Mouse (Mus musculus) forebrain, postnatal 0 days (tissue): Measurements from ENCODE around the gene Pkd2. TPM values are rescaled to one million over a fixed set of nuclear protein-coding genes. Genes with fewer than 3 reads are reported as not detected.
A peak's percentile ranks its signal among the peaks of the same experiment; 100 is the strongest.

Source experiments
- ATAC-seq: fragments of 200-750 bp; cut with Nextera tagmentation; 2 replicates; pipeline ENCODE4 v1.8.0; 2017; ENCODE audit warnings: mild to moderate bottlenecking, moderate library complexity
- DNase-seq: peaks from one replicate; pipeline ENCODE4 v3.0.0-alpha.2; 2015
- H3K27ac ChIP-seq: fragments of 300-500 bp; sonication (generic); 2 replicates; pipeline ENCODE4 v1.5.1; 2014; ENCODE audit warnings: low read depth, mild to moderate bottlenecking, antibody characterized with exemption, low read length, moderate library complexity, mixed read lengths
- H3K27me3 ChIP-seq: fragments of 300-500 bp; sonication (generic); 2 replicates; pipeline ENCODE4 v1.6.1; 2014; ENCODE audit warnings: mild to moderate bottlenecking, low read length, mixed read lengths; ENCODE audit not compliant: insufficient read depth
- H3K36me3 ChIP-seq: fragments of 300-500 bp; sonication (generic); 2 replicates; pipeline ENCODE4 v1.6.1; 2014; ENCODE audit warnings: mild to moderate bottlenecking, moderate library complexity; ENCODE audit not compliant: insufficient read depth
- H3K4me1 ChIP-seq: fragments of 300-500 bp; sonication (generic); 2 replicates; pipeline ENCODE4 v1.6.1; 2014; ENCODE audit warnings: antibody characterized with exemption; ENCODE audit not compliant: insufficient read depth
- H3K4me2 ChIP-seq: fragments of 300-500 bp; sonication (generic); 2 replicates; pipeline ENCODE4 v1.6.1; 2014; ENCODE audit warnings: low read depth, mild to moderate bottlenecking, moderate library complexity
- H3K4me3 ChIP-seq: fragments of 300-500 bp; sonication (generic); 2 replicates; pipeline ENCODE4 v1.5.1; 2014; ENCODE audit warnings: low read depth, low read length, mixed read lengths
- H3K9ac ChIP-seq: fragments of 300-500 bp; sonication (generic); 2 replicates; pipeline ENCODE4 v1.6.1; 2014; ENCODE audit warnings: mild to moderate bottlenecking
- H3K9me3 ChIP-seq: fragments of 300-500 bp; sonication (generic); 2 replicates; pipeline ENCODE4 v1.6.1; 2016; ENCODE audit warnings: low read length
- CTCF ChIP-seq: sonication (generic); IDR thresholded peaks from 2 replicates; pipeline ENCODE4 v1.5.1; 2016; ENCODE audit warnings: antibody characterized with exemption, control low read depth, low read depth
- WGBS: fragments of 180-500 bp; shearing (Covaris S2); extraction: QIAGEN DNeasy Blood & Tissue Kit; methylation state at CpG from one replicate; pipeline ENCODE4 v1.1.7; 2014; 5-methylcytosine and 5-hydroxymethylcytosine counted together
- polyA plus RNA-seq: library from polyadenylated mRNA; unstranded; fragments of >200 nt; fragmentation: Nextera tagmentation; extraction: Ambion mirVana; gene quantifications from 2 replicates; pipeline ENCODE4 v1.2.1, GENCODE M21; 2015
- total RNA-seq: library from RNA; depleted of rRNA; stranded (reverse); fragments of >200 nt; gene quantifications from 2 replicates; pipeline ENCODE4 v1.2.3, GENCODE M21; 2014; rRNA removed

Gene Pkd2
- total RNA-seq (19.8 and 25.4 TPM in 2 replicates), polyA plus RNA-seq (4.0 and 6.2 TPM in 2 replicates)

DNA sequence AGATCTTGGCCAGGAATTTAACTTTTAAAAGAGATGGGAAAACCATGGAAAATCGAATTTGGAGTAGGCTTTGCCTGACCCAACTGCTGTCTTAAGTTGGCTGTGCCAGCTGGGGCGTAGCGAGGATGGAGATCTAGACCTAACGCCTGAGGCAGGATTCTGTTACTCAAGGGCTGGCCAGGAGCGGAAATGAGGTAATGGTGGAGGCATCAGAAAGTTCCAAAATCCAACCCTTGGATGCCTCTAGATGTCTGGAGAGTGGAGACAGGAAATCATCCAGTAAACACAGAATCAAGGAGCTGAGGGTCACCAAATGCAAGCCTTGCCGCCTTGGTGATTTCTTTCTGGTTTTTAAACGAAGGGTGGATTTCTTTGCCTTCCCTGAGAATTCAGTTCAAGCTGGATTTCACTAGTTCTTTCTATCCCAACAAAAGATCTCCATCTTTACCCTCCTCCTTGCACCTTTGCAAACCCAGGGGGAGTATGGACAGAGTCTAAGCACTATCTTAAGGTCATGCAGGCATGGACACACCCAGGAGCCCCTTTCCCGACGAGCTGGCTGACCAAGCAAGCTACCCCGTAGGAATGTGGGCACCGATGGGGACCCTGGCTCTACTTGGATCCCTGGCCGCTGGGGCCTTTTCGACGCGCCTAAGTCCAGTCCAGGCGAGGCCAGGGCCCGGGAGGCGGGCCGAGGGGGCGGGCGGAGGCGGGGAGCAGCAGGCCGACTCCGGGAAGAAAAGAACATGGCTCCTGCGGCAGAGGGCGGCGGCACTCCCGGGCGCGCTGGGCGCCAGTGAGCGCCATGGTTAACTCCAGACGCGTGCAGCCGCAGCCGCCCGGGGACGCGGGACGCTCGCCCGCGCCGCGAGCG is at the start of gene Pkd2:
TSS of gene Pkd2 (plus strand) at position 619 of the 874 bp plus-strand sequence.
- Histone ChIP-seq H3K27me3 (no peaks in the 10 kb centered on the region), H3K4me1 (peaks cover 20% of the 10 kb centered on the region; the same call in 1 of the 2 replicates), H3K9me3 (no peaks in the 10 kb centered on the region), H3K36me3 (no peaks in the 10 kb centered on the region), H3K4me3 (peak within 1 kb of the TSS; percentile 78), H3K9ac (peak within 1 kb of the TSS; percentile 95), H3K27ac (peak within 1 kb of the TSS; percentile 97), H3K4me2 (peak within 1 kb of the TSS; percentile 90)
- WGBS, result 11% methylated on average over 46 of the region's 46 CpGs
- DNase-seq, result peak; percentile 74
- peak; percentile 81 for ATAC-seq
- no peak for TF ChIP-seq CTCF

DNA sequence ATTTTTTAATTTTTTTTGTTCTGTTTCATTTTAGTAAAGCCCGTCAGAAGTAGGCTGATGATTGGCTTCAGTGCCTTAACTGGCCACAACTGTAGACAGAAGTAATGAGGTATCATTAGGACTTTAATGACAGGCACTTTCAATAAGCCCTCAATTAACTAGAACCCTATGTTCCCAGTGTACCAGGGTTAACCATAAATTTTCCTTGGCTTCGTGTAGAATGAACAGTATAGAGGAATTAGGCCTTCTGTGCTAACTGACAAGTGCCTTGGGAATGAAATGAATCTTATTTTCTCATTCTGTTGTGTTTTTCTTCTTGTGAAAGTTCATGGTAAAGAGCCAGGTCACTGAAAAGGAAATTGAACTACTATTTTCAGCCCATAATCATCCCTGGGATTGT is 43.3 kb upstream of the Pkd2 start:
- TF ChIP-seq CTCF, result no peak
- Histone ChIP-seq H3K9ac (no peak overlapping the region), H3K4me3 (no peak overlapping the region), H3K36me3 (no peaks in the 10 kb centered on the region), H3K4me1 (no peaks in the 10 kb centered on the region), H3K4me2 (no peak overlapping the region), H3K27ac (no peak overlapping the region), H3K9me3 (no peaks in the 10 kb centered on the region), H3K27me3 (no peaks in the 10 kb centered on the region)
- ATAC-seq, result no peak
- WGBS, result 33% methylated on average over 2 of the region's 2 CpGs
- DNase-seq, result no peak

DNA sequence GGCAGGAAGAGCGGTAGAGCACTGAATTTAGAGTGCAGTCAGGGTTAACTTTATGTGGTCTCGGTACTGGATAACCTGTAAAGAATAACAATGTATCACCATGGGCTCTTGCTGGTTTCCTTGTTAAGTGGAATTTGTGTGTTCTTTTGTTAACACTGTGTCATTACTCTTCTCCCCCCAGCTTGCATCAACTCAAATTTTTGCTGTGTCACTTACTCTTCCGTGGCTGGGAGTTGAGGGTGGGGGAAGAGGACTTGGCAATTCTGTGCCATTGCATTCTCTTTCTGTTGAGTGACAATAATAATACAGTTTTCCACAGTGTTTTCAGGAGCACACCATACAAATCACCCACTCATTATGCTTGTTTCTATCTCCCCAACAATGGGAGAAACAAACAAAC is 42.2 kb upstream of the Pkd2 start:
- H3K36me3 ChIP-seq, result no peaks in the 10 kb centered on the region
- no peak overlapping the region for H3K4me3 ChIP-seq
- H3K9ac ChIP-seq, result no peak overlapping the region
- DNase-seq (no peak), ATAC-seq (no peak)
- no peak for TF ChIP-seq CTCF
- no peaks in the 10 kb centered on the region for H3K4me1 ChIP-seq
- 59% methylated on average over 3 of the region's 3 CpGs for WGBS
- H3K27me3 ChIP-seq, result no peaks in the 10 kb centered on the region
- no peaks in the 10 kb centered on the region for H3K9me3 ChIP-seq
- H3K4me2 ChIP-seq, result no peak overlapping the region
- H3K27ac ChIP-seq, result no peak overlapping the region

DNA sequence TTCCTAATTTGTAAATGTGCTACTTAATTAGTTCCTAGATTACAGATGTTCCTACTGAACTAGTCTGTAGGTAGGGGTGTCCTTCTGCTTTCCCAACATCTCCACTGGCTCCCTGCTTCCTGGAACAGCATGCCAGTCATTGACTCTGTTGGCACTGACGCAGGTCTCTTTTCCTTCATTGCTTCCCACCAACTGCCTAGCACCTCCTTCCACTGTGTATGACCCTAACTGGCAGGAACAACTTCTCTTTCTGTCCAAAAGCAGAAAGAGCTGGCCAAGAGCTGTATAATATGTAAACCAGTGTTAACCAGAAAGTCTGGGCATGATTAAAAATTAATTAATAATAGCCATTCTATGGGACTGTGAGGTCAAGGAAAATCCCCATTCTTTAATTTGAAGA is 41.5 kb upstream of the Pkd2 start:
- Histone ChIP-seq H3K4me3 (no peak overlapping the region), H3K36me3 (no peaks in the 10 kb centered on the region), H3K27ac (no peak overlapping the region), H3K4me1 (no peaks in the 10 kb centered on the region), H3K9me3 (no peaks in the 10 kb centered on the region), H3K27me3 (no peaks in the 10 kb centered on the region), H3K4me2 (no peak overlapping the region), H3K9ac (no peak overlapping the region)
- no peak for DNase-seq
- TF ChIP-seq CTCF, result no peak
- 86% methylated on average over 1 of the region's 1 CpGs for WGBS
- no peak for ATAC-seq

DNA sequence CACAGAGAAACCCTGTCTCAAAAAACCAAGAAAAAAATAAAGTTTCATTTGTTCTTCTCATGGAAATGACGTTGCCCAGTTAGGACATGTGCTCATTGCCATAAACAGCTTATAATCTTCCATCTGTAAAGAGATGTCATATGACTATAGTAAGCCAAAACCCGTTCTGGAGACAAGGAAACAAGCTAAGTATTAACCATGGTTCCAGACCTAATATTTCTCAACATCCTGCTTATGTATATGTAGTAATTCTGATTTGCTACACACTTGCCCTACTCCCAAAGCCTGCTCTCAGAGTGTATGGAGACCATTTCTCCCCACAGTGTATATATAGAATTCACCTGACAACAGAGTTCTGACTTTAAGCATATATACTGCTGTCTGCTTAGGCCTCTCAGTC is 37.2 kb upstream of the Pkd2 start:
- DNase-seq (no peak), ATAC-seq (no peak)
- WGBS, result 70% methylated on average over 2 of the region's 2 CpGs
- Histone ChIP-seq H3K4me2 (no peak overlapping the region), H3K4me1 (no peaks in the 10 kb centered on the region), H3K4me3 (no peak overlapping the region), H3K9me3 (no peaks in the 10 kb centered on the region), H3K36me3 (no peaks in the 10 kb centered on the region), H3K27ac (no peak overlapping the region), H3K27me3 (no peaks in the 10 kb centered on the region), H3K9ac (no peak overlapping the region)
- no peak for TF ChIP-seq CTCF

DNA sequence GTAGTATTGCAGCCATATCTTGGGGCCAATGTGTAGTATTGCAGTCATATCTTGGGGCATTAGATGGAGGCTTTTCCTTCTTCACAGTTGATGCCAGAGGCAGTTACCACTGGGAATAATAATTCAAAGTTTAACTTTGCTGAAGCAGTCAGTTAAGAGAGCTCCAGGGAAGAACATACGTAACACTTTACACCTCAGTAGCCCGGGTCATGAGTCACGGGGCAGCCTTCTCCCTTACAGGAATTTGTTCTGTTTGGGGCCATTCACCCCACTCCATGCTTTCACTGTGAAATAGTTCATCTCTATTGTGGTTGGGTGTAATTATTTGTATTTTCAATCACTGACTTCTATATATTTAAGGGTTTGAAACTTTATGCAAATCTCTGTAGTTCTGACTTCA is 35.4 kb upstream of the Pkd2 start:
- no peak for ATAC-seq
- WGBS, result 96% methylated on average over 3 of the region's 3 CpGs
- DNase-seq, result no peak

DNA sequence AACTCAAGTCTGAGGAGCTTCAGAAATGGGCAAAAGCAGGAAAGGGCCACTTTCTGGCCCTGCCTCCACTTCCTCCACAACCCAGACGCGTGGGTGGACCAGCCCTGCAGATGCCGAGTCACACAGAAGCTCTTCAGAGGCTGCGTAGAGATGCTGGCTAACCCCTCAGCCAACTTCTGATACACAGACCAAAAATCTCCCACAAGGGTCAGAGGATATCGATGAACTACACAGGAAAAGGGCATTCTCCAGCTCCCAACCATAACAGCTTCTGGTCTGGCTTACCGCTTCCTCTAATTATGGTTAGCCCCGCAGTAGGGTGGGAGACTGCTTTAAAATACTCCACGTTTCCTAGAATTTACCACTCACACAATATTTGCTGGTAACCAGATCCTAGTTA is 33.3 kb upstream of the Pkd2 start:
- DNase-seq (no peak), ATAC-seq (no peak)
- Histone ChIP-seq H3K4me3 (no peak overlapping the region), H3K4me1 (no peaks in the 10 kb centered on the region), H3K9me3 (no peaks in the 10 kb centered on the region), H3K27me3 (no peaks in the 10 kb centered on the region), H3K27ac (no peak overlapping the region), H3K9ac (no peak overlapping the region), H3K36me3 (no peaks in the 10 kb centered on the region), H3K4me2 (no peak overlapping the region)
- 91% methylated on average over 8 of the region's 8 CpGs for WGBS
- TF ChIP-seq CTCF, result no peak

More for the DNA sequence above, 35.4 kb upstream of the Pkd2 start:
- no peak overlapping the region for H3K27ac ChIP-seq
- H3K27me3 ChIP-seq, result no peaks in the 10 kb centered on the region
- H3K4me3 ChIP-seq, result no peak overlapping the region
- no peaks in the 10 kb centered on the region for H3K4me1 ChIP-seq
- no peaks in the 10 kb centered on the region for H3K36me3 ChIP-seq
- TF ChIP-seq CTCF, result no peak
- H3K4me2 ChIP-seq, result no peak overlapping the region
- H3K9ac ChIP-seq, result no peak overlapping the region
- H3K9me3 ChIP-seq, result no peaks in the 10 kb centered on the region
